Mouse (Mus musculus) ES-Bruce4 (cell line): ENCODE results near the gene Tacr2. TPM values are rescaled to one million over a fixed set of nuclear protein-coding genes. Genes with fewer than 3 reads are reported as not detected.

Experiments
- H3K27ac ChIP-seq: 2 replicates; pipeline ENCODE4 v1.5.1; 2012; ENCODE audit warnings: low read length, inconsistent platforms; ENCODE audit not compliant: insufficient read depth
- H3K27me3 ChIP-seq: 2 replicates; pipeline ENCODE4 v1.6.1; 2012; ENCODE audit warnings: mild to moderate bottlenecking, low read length, inconsistent platforms; ENCODE audit not compliant: control insufficient read depth, poor library complexity, insufficient read depth, severe bottlenecking
- H3K36me3 ChIP-seq: 2 replicates; pipeline ENCODE4 v1.6.1; 2012; ENCODE audit warnings: inconsistent platforms, mild to moderate bottlenecking, low read length, moderate library complexity; ENCODE audit not compliant: control insufficient read depth, poor library complexity, insufficient read depth, severe bottlenecking
- H3K4me1 ChIP-seq: one replicate; pipeline ENCODE4 v1.8.1; 2011; ENCODE audit warnings: low read length; ENCODE audit not compliant: control insufficient read depth, insufficient read depth
- H3K4me3 ChIP-seq: 2 replicates; pipeline ENCODE4 v1.5.1; 2011; ENCODE audit warnings: low read depth, mild to moderate bottlenecking, low read length
- H3K9ac ChIP-seq: 2 replicates; pipeline ENCODE4 v1.6.1; 2012; ENCODE audit warnings: low read depth, mild to moderate bottlenecking, inconsistent platforms; ENCODE audit not compliant: poor library complexity, severe bottlenecking
- H3K9me3 ChIP-seq: replicated peaks from 2 replicates; pipeline ENCODE4 v1.6.1; 2012; ENCODE audit warnings: mild to moderate bottlenecking, low read length, inconsistent platforms; ENCODE audit not compliant: control insufficient read depth, poor library complexity, insufficient read depth, severe bottlenecking
- CTCF ChIP-seq: IDR thresholded peaks from one replicate; pipeline ENCODE4 v1.8.1; 2011; ENCODE audit warnings: low read depth, low read length
- EP300 ChIP-seq: IDR thresholded peaks from 2 replicates; pipeline ENCODE4 v1.6.1; 2011; ENCODE audit warnings: low read depth, low read length; ENCODE audit not compliant: insufficient read depth
- POLR2A ChIP-seq: IDR thresholded peaks from one replicate; pipeline ENCODE4 v1.8.1; 2011; ENCODE audit warnings: low read length; ENCODE audit not compliant: insufficient read depth
- polyA plus RNA-seq: library from polyadenylated mRNA; stranded (reverse); fragments of >200 nt; gene quantifications from 2 replicates; pipeline ENCODE4 v1.2.4, GENCODE M21; 2011; ENCODE audit warnings: low read depth; ENCODE audit not compliant: missing spikeins, insufficient read depth, insufficient read length

Tacr2 gene
- polyA plus RNA-seq, 1 experiment = not detected

- Histone ChIP-seq H3K27me3 (no peaks in the 10 kb centered on the region), H3K27ac (no peak overlapping the region), H3K9me3 (no peaks in the 10 kb centered on the region), H3K4me3 (0 out of 2 replicates have a peak overlapping the region, but pooled peaks have one; percentile 1), H3K9ac (no peak overlapping the region), H3K36me3 (no peaks in the 10 kb centered on the region), H3K4me1 (peaks cover 2% of the 10 kb centered on the region)
- TF ChIP-seq CTCF = no peak
- no peak for TF ChIP-seq EP300
- TF ChIP-seq POLR2A = no peak
These were observed 44.0 kb downstream of the Tacr2 start for GRCm38 (mm10) chr10:62296086-62296872.

DNA sequence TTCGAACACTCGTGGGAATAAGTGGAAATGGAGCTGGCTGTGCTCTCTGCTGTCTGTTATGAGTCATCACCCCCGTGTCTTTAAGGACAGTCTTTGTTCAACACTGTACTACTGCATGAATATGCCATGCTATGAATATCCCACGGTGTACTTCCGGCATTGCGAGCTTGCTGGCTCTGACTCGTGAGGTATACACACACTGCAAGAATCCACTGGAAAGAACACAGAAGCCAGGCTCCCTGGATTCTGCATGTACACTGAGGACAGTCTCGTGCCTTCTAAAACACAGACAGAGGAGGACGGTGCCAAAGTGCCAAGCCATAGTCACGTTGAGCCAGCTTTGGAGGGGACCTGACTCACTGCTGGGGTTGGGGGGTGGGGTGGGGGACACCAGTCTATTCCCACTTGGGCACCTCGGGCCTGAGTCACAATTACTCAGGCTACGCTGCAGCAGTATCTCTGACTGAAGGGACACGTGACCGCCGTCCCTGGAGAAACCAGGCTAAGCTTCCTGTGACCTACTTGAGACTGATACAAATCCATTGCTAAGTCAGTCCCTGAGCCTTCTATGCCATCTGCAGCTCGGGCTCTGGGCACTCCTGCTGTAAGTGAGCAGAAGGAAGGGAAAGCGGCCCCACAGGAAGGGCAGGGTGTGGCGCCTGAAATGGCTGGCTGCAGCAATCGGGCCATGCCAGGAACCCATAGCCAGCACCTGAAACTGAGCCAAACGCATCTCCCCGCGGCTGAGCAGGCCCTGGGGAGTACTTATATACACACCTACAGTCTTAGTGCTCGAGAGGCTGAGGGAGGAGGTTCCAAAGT is 48.0 kb downstream of the Tacr2 start:
- no peak overlapping the region for H3K9ac ChIP-seq
- H3K36me3 ChIP-seq = no peaks in the 10 kb centered on the region
- peaks cover 2% of the 10 kb centered on the region for H3K4me1 ChIP-seq
- no peaks in the 10 kb centered on the region for H3K9me3 ChIP-seq
- no peak overlapping the region for H3K4me3 ChIP-seq
- H3K27me3 ChIP-seq = no peaks in the 10 kb centered on the region
- TF ChIP-seq CTCF (no peak), POLR2A (no peak), EP300 (no peak)
- no peak overlapping the region for H3K27ac ChIP-seq

DNA sequence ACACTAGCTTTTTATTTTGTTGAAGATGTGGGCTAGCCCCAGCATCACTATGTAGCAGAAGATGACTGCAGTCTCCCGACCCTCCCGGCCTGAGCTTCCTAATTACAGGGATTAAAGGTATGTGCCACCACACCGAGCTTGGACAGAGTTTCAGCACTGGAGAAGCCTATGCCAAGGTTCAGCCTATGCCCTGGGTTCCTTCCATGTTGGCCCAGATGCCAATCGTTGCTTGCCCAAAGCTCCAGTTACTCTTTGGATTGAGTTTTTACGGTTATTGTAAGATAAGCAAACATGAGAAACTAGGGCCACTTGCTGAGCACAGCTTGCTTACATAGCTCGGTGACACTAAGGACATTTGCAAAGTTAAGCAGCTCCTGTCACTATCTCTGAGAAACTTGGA is 52.9 kb downstream of the Tacr2 start:
- no peaks in the 10 kb centered on the region for H3K4me1 ChIP-seq
- H3K9ac ChIP-seq = no peak overlapping the region
- H3K4me3 ChIP-seq = no peak overlapping the region
- no peak overlapping the region for H3K27ac ChIP-seq
- no peaks in the 10 kb centered on the region for H3K9me3 ChIP-seq
- H3K36me3 ChIP-seq = no peaks in the 10 kb centered on the region
- TF ChIP-seq CTCF (no peak), POLR2A (no peak), EP300 (no peak)
- no peaks in the 10 kb centered on the region for H3K27me3 ChIP-seq

DNA sequence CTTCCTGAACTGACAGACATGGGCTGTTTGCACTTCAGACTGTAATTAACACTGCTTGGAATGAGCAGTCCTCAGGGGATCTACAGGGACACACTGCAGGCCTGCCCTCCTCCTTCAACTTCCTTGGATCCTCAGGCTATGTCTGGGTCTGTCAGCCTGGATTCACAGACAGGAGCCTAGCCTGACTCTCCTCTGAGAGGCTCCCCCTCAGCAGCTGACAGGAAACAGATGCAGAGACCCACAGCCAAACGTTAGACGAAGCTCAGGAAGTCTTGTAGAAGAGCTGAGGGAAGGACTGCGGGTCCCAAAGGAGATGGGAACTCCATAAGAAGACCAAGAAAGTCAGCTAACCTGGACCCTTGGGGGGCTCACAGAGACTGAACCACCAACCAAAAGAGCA is 54.2 kb downstream of the Tacr2 start:
- H3K4me1 ChIP-seq = no peaks in the 10 kb centered on the region
- TF ChIP-seq EP300 (no peak), POLR2A (no peak), CTCF (no peak)
- H3K27me3 ChIP-seq = no peaks in the 10 kb centered on the region
- no peaks in the 10 kb centered on the region for H3K36me3 ChIP-seq
- no peak overlapping the region for H3K9ac ChIP-seq
- H3K27ac ChIP-seq = no peak overlapping the region
- no peak overlapping the region for H3K4me3 ChIP-seq
- no peaks in the 10 kb centered on the region for H3K9me3 ChIP-seq

GRCm38 (mm10) chr10:62308896-62309491 is 56.8 kb downstream of the Tacr2 start:
- TF ChIP-seq POLR2A = no peak
- TF ChIP-seq EP300 = no peak
- TF ChIP-seq CTCF = no peak
- no peaks in the 10 kb centered on the region for H3K36me3 ChIP-seq
- H3K4me1 ChIP-seq = peaks cover 3% of the 10 kb centered on the region
- no peak overlapping the region for H3K9ac ChIP-seq
- no peaks in the 10 kb centered on the region for H3K9me3 ChIP-seq
- no peak overlapping the region for H3K4me3 ChIP-seq
- no peaks in the 10 kb centered on the region for H3K27me3 ChIP-seq
- no peak overlapping the region for H3K27ac ChIP-seq
